Mouse (Mus musculus): ENCODE measurements around the gene Trp53rkb.

Trp53rkb gene

DNA sequence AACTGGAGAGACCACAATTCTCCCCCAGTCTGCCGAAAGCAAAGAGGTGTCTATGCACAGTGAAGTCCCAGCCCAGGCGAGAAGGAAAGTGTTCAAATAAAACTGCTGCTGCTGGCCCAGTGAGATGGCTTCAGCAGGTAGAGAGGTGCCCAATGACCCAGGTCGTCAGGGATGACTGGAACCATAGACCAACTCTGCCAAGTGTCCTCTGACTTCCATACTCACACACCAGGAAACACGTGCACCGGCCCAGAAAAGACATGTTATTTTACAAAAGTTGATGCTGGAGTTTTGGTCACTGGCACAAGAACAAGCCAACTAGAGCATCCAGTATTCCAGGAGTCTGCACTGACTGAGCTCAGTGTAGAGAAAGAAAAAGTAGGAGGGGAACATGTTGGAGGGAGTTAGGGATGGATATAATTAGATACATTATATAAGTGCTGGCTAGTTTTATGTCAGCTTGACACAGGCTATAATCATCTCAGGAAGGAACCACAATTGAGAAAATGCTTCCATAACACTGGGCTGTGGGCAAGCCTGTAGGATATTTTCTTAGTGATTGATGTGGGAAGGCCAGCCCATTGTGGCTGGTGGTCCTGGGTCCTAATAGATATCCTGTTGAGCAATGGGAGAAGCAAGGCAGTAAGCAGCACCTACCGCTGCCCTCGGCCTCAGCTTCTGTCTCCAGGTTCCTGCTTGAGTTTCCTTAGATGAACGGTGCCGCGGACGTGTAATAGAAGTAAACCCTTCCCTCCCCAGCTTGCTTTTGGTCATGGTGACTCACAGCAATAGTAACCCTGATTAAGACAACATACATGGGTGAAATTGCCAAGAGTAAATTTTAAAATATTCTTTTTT is 7.5 kb downstream of the Trp53rkb start:
- DNase-seq (ENCODE audit: low spot score) = no peak

DNA sequence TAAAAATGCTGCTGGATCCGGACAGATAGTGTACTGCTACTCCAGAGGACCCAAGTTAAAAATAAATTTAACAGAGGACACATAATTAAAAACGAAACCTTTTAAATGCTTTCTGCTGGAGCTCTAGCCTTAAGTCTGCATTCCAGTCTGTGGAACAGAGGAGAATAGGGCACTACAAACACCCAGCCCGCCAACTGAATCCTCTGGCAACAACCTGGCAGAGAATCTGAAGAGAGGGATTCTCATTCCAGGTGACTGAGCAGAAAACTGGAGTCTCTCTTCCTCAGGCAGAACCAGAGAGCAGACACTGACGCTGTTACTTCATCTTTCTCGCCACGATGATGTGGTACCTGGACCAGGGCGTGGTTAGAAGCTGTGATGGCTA is 8.1 kb downstream of the Trp53rkb start:
- no peak for DNase-seq (ENCODE audit: low spot score)

DNA sequence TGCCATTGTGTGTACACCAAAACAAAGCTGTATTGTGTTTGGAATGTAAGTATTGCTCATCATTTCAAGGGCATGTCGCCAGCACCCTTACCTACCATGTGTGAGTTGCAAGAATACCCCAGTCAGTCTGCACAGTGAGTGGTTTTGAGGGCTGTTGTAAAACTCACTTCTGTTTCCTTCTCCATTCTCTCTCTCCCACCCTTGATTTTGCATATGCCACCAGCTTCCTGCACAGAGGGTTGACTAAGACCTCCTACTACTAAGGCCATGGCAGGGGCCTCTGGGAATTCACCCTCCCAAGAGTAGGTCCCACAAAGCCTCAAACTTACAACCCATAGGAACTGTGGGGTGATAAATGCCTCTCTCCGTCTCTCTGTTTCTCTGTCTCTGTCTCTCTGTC is 9.1 kb downstream of the Trp53rkb start:
- DNase-seq (ENCODE audit: low spot score) = no peak

DNA sequence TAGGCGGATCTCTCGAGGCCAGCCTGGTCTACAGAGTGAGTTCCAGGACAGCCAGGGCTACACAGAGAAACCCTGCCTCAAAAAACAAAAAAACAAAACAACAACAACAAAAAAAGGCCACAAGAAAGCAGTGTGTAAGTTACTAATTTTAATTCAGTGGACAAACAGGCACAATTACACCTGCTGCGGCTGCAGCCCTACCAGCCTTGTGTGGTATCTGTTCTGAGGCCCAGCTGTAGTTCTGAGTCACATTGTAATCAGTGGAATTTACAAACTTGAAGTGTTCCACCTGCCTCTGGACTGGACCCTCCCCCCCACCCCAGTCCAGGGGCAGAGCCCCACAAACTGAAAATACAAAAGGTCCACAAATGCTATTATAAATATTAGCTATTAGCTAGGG is 11.0 kb downstream of the Trp53rkb start:
- DNase-seq (ENCODE audit: low spot score) = no peak

DNA sequence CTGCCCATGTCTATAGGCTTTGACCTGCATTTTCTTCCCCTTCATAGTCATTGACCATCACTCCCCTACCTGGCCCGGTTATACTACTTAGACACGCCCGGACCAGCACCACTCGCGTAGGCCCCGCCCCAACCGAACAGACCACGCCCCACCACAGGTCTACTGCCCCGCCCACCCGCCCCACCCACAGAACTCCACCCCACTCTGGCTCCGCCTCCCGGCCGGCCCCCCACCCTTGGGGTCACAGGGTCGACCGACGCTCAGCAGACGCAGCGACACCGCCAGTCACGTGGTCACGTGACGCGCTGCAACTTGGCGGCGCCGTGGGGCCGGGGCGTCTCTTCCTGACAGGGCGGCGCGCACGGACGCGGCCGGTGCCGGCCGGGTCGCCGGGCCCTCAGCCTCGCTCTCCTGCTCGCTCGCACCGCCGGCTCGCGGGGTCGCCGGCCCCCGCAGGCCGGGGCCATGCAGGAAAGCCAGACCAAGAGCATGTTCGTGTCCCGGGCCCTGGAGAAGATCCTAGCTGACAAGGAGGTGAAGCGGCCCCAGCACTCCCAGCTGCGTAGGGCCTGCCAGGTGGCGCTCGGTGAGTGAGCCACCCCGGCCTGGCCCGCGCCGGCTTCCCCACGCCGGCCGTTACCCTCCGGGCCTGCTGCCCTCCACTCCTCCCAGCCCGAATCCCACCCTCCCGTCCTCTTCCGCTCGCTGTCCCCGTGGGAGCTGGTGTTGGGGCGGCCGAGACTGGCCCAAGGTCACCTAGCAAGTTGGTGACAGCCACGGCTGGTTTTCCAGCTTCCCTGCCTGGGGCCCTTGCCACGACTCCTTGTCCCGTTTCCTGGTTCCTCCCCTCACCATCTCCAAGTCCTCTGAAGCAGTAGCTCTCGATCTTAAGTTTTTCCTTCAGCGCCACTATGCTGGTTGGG is 13.2 kb downstream of the Trp53rkb start, which contains the start of gene Arfgef2:
Gene Arfgef2, plus strand, starts transcription at position 339 of the 923 bp plus-strand sequence.
- peak; percentile 91 for DNase-seq (ENCODE audit: low spot score)

DNA sequence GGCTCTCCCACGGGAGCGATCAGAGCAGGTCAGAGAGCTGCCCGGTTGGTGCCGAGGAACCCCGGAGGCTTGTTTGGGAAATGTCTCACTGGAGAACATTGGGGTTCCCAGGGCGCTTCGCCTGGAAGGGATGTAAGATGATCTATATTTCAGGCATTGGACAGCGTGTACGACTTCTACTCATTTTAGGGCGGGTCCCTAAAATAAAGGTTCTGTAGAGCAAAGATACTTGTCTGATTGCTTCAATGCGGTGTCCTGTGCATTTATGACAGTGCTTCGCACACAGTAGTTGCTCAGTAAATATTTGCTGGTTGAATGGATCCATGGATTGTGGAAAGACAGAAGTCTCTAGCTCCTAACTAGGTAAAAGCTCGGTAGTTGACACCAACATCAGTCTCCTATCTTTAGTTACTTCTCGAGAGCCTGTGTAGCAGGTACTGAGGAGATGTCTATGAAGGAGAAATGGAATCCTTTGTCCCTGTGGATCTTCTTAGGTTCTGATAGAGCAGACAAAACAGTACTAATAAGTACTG is 13.9 kb downstream of the Trp53rkb start:
- peak; percentile 44 for DNase-seq (ENCODE audit: low spot score)

DNA sequence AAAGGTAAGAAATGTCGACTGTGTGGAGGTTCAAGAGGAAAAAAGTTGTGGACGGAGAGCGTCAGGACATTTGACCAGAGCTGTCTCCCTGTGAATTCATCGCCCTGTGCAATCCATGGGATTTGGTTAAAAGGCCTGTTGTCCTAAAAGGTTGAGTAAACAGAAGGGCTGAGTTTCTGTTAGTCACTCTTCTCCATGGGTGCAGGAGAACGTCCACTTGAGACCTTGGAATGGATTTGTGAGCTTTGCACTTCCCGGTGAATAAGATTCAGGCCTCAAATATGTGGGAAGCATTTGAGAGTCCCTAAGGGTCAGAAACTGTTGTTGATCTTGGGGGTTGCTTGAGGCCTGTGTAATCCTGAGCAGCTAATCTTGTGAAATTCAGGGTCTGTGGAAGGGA is 14.5 kb downstream of the Trp53rkb start:
- DNase-seq (ENCODE audit: low spot score) = peak; percentile 25

DNA sequence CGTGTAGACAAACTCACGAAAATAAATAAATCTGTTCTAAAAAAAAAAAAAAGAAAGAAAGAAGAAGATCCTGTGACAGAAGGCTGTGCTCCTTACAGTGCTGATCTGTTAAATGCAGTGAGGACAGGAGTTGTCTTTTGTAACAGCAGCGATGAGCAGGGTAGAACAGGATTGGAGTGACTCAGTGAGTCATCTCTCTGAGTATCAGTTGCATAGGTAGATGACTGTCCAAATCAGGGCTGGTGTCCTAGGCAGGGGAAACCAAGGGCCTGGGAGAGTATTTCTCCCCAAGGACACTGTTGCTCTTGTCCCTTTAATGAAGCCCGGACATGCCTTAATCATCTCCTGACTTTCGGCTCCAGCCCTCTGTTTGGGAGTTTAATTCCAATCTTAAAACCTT is 17.2 kb downstream of the Trp53rkb start:
- DNase-seq (ENCODE audit: low spot score) = no peak

DNA sequence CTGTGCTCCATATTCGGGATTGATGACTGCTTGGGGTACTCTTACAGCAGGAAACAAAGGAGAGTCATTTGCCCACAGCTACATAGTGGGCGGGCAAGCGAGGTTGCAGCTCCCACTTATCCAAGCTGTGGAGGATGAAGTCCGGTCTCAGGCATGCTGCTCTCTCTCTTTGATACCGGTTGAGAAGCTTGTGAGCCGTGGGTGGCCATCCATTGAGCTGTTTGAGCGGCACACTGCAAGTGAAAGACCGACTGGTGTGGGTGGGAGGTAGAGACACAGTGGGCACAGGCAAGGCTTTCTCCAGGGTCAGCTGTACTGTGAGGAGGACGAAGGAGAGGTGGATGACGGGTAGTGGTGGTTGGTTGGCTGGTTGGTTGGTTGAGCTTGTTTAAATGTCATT is 18.5 kb downstream of the Trp53rkb start:
- no peak for DNase-seq (ENCODE audit: low spot score)

DNA sequence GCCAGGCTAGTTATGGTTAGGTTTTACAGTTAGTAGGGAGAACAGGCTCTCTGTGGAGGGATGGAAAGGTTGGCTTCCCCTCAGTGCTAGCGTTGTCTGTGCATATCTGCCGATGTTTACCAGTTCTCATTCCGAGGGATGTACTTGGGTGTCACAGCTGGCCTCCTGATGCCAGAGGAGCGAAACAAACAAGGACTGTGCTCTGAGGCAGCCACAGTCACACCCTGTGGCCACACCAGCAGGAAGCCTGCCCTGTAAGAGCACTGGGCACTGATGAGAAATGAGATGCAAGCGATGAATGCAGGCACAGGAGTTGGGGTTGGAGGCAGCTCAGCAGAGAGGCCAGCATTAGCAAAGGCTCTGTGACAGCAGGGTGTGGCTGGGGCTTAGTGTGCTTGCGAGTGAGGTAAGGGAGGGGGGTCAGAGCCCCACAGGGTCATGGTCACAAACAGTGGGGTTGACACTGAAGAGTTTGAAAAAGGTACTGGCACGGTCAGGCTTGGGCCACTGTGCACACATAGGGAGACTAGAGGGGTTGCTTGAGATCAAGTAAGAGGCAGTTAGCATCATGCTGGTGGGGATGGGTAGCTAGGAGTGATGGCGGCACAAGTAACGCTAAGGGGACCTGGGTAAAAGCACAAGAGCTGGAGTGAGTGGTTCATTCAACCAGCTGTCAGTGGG is 26.3 kb downstream of the Trp53rkb start:
- DNase-seq (ENCODE audit: low spot score) = no peak

DNA sequence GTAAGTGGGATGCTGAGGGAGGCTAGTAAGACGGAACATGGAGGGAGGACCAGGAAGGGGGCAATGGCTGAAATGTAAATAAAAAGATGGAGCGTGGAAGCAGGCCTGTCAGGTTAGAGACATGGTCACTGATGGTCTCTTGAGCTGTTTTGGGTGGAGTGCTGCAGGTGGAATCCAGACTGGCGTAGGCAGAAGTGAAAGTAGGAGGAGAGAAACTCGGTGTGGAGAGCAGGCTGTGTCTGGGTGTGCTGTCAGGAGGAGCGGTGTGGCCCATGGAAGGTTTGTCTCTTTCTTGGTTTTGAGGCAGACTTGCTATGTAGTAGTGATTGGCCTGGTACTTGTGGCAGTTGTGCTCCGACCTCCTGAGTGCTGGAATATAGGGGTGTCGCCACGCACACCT is 27.5 kb downstream of the Trp53rkb start:
- no peak for DNase-seq (ENCODE audit: low spot score)

DNA sequence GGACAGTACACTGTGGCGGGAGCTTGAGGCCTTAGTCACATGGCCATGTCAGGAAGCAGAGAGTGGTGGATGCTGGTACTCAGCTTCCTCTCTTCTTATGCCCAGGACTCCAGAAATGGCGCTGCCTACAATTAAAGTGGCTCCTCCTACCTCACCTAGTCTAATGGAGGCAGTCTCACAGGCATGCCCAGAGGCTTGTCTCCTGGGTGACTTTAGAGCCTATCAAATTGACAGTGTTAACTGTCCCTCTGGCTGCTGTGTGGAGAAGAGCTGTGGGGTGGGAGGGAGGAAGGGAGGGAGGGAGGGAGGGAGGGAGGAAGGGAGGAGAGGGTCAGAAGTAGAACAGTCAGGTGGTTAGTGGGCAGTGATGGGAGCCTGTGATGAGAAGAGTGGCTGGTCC is 28.5 kb downstream of the Trp53rkb start:
- DNase-seq (ENCODE audit: low spot score) = no peak

DNA sequence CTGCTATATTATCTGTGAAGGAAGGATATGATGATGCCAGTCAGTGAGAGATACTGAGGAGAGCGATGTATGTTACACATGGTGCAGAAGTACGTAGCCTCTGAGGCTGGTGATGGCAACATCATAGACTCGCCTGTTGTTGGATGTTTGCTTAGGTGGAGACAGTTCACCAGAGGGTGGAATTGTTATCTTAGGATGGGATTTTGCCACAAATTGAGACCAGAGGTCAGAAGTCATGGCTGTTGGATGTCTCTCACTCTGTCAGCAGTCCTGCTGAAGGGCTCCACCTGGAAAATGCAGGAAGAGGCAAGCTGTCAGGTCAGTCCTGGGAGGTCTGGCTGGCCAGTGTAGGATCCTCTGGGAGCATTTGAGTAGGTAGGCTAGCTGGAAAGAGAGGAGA is 29.1 kb downstream of the Trp53rkb start:
- no peak for DNase-seq (ENCODE audit: low spot score)

DNA sequence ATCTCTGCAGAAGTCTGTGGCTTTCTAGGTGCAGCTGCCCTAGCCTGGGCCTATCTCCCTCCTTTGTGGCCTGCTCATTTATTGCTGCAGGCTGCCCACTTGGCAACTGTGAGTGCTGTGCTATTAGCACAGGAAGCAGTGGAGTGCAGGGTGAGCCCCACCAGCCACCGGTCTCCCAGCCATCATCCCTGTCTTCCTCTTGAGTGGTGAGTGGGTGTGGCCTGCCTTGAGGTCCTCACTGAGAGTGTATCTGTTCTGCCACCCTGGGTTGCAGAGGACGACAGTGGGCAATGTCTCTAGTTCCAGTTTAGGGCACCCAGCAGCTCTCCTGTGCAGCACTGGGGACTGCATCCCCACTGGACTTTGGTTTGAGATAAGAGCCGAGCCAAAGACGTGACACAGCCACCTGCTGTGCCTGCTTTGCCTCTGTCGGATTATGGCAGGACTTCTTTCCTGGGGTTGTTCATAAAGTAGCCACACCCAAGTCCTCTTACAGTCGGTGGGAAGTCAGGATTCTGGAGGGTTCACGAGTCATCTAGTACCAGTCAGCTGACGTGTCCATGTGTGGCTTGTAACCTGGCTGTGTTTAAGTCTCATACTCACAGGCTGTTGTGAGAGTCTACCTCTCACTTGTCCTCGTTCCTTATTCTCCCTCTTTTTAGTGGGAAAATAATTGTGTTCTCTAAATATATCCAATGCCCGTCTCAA is 29.9 kb downstream of the Trp53rkb start:
- no peak for DNase-seq (ENCODE audit: low spot score)

DNA sequence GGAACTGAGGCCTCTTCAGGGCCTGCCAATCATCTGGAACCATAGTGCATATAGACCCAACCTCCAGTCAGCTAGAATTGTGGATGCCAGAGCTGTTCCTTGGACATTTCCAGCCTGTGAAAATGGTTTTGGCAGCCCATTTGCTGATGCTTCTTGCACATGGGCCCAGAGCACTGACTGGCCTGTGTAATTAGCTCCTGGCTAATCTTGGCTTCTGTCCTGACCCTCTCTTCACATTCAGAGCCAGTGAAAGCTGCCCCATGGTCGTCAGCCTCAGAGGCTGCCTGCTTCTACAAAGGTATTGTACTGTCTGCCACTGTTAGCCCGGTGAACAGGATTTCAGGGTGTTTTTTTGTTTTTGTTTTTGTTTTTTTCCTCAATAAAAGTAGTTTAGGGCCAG is 30.6 kb downstream of the Trp53rkb start:
- no peak for DNase-seq (ENCODE audit: low spot score)

DNA sequence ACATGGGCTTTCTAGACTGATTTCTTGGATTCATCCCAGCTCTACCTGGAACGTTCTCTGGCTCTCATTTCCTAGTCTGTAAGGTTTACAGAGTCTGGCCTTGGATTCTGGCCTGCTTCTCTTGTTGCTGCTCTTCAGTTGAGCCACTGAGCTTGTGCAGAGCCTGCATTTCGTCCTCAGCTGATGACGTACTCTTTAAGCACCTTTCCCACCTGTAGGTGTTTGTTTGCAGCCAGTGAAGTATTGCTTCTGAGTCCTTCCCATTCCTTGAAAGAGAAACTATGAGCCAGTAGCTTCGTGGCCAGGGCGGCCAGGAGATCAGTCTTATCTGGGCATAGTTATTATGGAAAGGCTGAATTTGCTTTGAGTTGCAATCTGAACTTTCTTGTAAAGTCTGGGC is 32.1 kb downstream of the Trp53rkb start:
- DNase-seq (ENCODE audit: low spot score) = no peak

DNA sequence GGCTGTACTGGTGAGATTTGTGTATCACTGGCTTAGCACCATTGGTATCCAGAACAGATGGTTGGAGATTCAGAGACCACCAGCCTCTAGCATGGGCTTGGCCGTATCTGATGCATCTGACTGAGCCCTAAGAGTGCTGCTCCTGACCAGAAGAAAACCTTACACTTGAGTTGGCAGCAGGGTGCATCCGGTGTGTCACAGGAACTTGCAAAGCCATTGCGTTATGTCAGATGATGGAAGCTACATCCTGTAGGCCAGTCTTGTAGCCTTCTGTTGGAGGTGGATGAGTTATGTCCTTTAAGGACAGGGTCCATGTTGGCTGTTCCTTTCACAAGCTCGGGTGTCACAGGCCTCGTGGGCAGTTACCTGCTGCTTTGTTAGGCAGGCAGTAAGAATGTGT is 32.7 kb downstream of the Trp53rkb start:
- no peak for DNase-seq (ENCODE audit: low spot score)

DNA sequence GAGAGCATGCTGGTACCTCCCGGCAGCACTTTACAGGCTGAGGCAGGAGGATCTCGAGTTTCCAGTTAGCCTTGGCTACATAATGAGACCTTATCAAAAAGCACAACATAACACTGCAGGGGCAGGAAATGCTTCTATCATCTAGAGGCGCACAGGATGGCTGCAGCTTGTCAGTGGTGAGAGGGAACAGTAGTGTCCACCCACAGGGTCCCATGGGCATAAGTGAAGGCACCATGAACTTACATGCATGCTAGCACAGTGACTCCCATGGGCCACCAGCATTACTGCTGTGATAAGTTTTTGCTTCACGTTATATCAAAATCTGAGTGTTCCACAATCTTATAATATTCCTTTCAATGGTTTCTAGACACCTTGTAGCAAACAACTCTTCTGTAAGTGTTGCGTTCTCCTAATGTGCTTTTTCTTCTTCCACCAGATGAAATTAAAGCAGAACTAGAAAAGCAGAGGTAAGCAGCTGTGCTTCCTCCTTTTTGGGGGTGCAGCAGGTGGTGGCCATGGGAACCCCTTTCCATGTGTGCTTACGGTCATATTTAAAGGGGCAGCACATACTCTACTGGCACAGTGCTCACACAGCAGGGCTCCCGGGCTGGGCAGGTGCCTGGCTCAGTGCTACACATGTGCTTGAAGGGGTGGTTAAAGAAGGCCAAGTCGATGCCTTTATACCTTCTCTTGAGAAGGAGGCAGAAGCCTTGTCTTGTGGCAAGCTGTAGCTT is 34.3 kb downstream of the Trp53rkb start:
- DNase-seq (ENCODE audit: low spot score) = no peak

DNA sequence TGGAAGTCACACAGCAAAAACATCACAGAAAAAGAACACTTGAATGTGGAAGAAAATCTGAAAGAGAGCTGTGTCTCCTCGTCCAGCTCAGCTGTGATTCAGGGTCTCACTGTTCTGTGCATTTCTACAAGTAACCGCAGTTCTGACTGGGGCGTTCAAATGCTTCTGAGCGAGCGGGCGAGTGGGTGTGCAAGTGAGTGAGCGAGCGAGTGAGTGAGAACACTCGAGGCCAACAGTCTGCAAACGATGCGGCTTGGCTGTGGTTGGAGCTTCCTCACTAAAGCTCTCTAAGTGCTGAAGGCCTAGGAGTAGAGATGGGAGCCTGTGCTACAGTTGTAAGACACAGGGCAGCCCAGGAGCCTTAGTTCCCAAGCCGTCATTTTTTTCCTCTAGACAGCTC is 36.0 kb downstream of the Trp53rkb start:
- no peak for DNase-seq (ENCODE audit: low spot score)

DNA sequence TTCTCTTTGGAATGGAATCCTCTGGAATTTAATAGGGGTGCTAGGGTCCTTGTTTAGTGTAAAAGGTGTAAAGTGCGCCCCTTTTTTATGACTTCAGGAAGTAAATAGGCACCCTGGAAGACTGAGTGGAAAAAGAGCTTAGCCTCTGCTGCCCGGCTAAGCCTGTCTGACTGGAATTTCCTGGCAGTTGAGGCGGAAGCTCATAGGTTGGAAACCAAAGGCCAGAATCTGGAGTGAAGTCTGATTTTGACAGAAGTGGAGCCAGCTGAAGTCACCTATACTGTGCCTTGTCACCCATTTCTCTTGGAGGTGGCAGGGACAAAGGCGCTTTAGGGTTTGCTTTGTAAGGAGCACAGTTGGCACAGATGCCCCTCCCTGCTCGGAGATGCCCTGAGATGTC is 38.0 kb downstream of the Trp53rkb start:
- DNase-seq (ENCODE audit: low spot score) = no peak

DNA sequence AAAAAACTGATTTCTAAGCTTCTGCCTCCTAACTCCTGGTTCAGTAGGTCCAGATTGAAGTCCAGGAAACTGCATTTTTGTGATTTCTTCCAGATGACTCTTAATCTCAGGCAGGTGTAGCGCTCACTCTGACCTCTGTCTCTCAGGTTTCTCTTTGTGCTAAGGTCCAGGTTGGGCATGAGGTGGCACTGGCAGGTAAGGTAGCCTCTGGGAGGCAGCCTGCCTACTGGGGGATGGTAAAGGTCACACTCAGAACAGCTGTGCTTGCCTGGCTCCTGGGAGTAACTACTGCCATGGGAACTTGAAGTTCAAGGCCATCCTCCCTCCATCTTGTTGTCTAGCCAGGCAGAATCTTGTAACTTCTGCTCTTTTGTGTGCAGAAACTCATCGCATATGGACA is 41.8 kb downstream of the Trp53rkb start:
- DNase-seq (ENCODE audit: low spot score) = no peak
